Mouse (Mus musculus) liver (tissue): ENCODE measurements around the gene Slc16a4.

Source experiments
- DNase-seq: peaks from one replicate; pipeline ENCODE4 v3.0.0-alpha.2; 2020; ENCODE audit warnings: mixed read lengths

Gene Slc16a4

GRCm38 (mm10) chr3:107290764-107291381 is at the start of gene Slc16a4:
Gene Slc16a4 (plus strand): TSS chr3:107291230.
- DNase-seq, result peak; percentile 46

- DNase-seq, result no peak
These were observed 49.5 kb upstream of the Slc16a4 start for GRCm38 (mm10) chr3:107241389-107242094.

- DNase-seq, result no peak
These were observed 44.2 kb upstream of the Slc16a4 start for GRCm38 (mm10) chr3:107246876-107247275.

- DNase-seq, result no peak
These were observed 42.0 kb upstream of the Slc16a4 start for GRCm38 (mm10) chr3:107249042-107249441.

- DNase-seq, result no peak
These were observed 40.7 kb upstream of the Slc16a4 start for GRCm38 (mm10) chr3:107250320-107250719.

- DNase-seq, result no peak
These were observed 39.0 kb upstream of the Slc16a4 start for GRCm38 (mm10) chr3:107252035-107252434.

GRCm38 (mm10) chr3:107253925-107254324 is 37.1 kb upstream of the Slc16a4 start:
- DNase-seq, result no peak

GRCm38 (mm10) chr3:107255992-107256391 is 35.0 kb upstream of the Slc16a4 start:
- DNase-seq, result no peak

- DNase-seq, result no peak
These were observed 34.3 kb upstream of the Slc16a4 start for GRCm38 (mm10) chr3:107256724-107257123.

GRCm38 (mm10) chr3:107257924-107258323 is 33.1 kb upstream of the Slc16a4 start:
- DNase-seq, result no peak

- no peak for DNase-seq
These were observed 29.8 kb upstream of the Slc16a4 start for GRCm38 (mm10) chr3:107260956-107261850.

GRCm38 (mm10) chr3:107261851-107262165 is 29.2 kb upstream of the Slc16a4 start:
- DNase-seq, result no peak

- no peak for DNase-seq
These were observed 24.1 kb upstream of the Slc16a4 start for GRCm38 (mm10) chr3:107266814-107267345.

- DNase-seq, result no peak
These were observed 18.6 kb upstream of the Slc16a4 start for GRCm38 (mm10) chr3:107272433-107272832.

- DNase-seq, result peak; percentile 49
These were observed 17.2 kb upstream of the Slc16a4 start for GRCm38 (mm10) chr3:107273820-107274219.

- no peak for DNase-seq
These were observed 15.7 kb upstream of the Slc16a4 start for GRCm38 (mm10) chr3:107275351-107275750.

- DNase-seq, result no peak
These were observed 15.0 kb upstream of the Slc16a4 start for GRCm38 (mm10) chr3:107275996-107276395.

GRCm38 (mm10) chr3:107276626-107277025 is 14.4 kb upstream of the Slc16a4 start:
- no peak for DNase-seq

GRCm38 (mm10) chr3:107278479-107279269 is 12.4 kb upstream of the Slc16a4 start, which contains the start of gene Lamtor5:
Gene Lamtor5 (plus strand): TSS chr3:107278858.
- DNase-seq, result peak; percentile 86

- no peak for DNase-seq
These were observed 4.9 kb upstream of the Slc16a4 start for GRCm38 (mm10) chr3:107286123-107286522.

GRCm38 (mm10) chr3:107287346-107287745 is 3.7 kb upstream of the Slc16a4 start:
- no peak for DNase-seq

GRCm38 (mm10) chr3:107295672-107296360 is 4.8 kb downstream of the Slc16a4 start:
- no peak for DNase-seq
